Mouse (Mus musculus) cerebellum, adult 2 months (tissue): ENCODE measurements around the gene Cideb.

ENCODE experiments used
- CTCF ChIP-seq: fragments of 200-500 bp; IDR thresholded peaks from 2 replicates; pipeline ENCODE4 v1.5.1; 2011; ENCODE audit warnings: low read depth, mild to moderate bottlenecking, control low read depth, low read length, moderate library complexity, borderline replicate concordance; ENCODE audit not compliant: insufficient read depth
- POLR2A ChIP-seq: fragments of 200-500 bp; IDR thresholded peaks from 2 replicates; pipeline ENCODE4 v1.6.1; 2011; ENCODE audit warnings: low read length, control low read depth, borderline replicate concordance; ENCODE audit not compliant: insufficient read depth

DNA sequence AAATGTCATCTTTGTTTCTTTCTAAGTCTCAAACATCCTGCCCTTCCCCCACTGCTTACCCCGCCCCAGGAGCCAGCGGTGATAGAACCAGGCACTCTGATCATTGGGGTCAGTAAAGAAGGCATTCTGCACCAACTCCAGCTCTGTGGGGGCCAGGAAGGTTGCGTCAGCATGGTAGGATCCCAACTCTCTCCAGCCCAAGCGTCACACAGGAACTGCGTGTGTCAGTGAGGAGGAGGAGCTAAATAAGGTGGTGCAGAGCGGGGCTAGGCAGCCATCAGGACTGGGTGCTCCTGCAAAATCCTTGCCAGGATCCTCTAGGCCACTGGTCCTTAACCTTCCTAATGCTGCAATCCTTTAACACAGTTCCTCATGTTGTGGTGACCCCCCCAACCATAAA is 38.5 kb downstream of the Cideb start:
- TF ChIP-seq POLR2A = no peak
- no peak for TF ChIP-seq CTCF
